Mouse (Mus musculus): ENCODE data around the gene Igf1r.

- no peak for TF ChIP-seq CTCF (IDR thresholded peaks at IDR 0.05; ENCODE audit: control insufficient read depth, insufficient read depth, low read length)
- no peak for TF ChIP-seq POLR2A (IDR thresholded peaks at IDR 0.05; ENCODE audit: borderline replicate concordance, control insufficient read depth, low read depth, low read length)
These were observed 200.6 kb downstream of the Igf1r start for GRCm38 (mm10) chr7:68153269-68153668.
